Mouse (Mus musculus): ENCODE data around the gene A2ml1. TPM values are rescaled to one million over a fixed set of nuclear protein-coding genes. Genes with fewer than 3 reads are reported as not detected.

A2ml1 gene
- 1 to 10 TPM in 1 of 2 experiments, under 1 TPM in 1; 0.39 to 2.5 TPM for polyA plus RNA-seq (2017; shearing (Covaris generic))

GRCm38 (mm10) chr6:128581508-128581907 is at the start of gene A2ml1:
TSS of gene A2ml1 (minus strand) at chr6:128581608.

DNA sequence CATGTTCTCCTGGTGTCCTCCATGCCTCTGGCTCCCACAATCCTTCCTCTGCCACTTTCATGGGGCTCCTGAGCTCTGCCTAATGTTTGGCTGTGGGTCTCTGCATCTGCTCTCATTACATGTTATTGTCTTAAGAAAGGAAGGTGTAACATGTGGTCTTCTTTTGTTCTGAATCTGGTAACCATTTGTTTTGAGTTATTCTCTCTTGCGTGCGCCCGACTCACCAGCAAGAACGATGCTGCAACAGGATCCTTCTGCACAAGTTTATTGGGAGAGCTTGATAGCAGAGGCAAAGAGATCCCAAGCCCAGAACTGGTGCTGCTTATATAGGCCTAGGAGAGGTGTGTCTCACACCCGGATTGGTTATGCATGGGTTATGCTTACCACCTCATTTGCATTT is 42.0 kb upstream of the A2ml1 start, which contains the start of gene Klrb1a:
Klrb1a (minus strand) TSS at position 101 of the 400 bp plus-strand sequence.

DNA sequence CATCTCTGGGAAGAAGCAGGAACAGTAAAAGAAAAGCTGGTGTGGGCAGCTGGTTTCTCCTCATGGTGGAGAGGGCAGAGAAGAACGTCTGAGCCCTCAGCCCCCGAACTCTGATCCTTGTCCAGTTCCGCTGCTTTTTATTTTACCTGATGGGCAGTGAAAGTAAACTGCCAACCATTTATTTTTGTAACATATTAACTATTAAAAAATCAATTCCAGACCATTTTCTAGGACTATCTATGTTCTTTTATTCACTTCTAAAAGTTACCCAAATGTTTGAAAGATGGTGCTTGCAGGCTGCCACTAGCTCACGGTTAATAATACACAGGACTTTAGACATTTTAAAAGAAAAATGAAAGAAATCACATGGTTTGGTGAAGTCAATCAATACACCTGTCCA is 54.8 kb downstream of the A2ml1 start, which contains the start of gene Pzp:
Pzp (minus strand) TSS at position 120 of the 400 bp plus-strand sequence.

Other genes starting within 250 kb of the A2ml1 start
- gene Tulp3, start 225.8 kb downstream of the A2ml1 start, polyA plus RNA-seq (2017; shearing (Covaris generic)): 1 to 10 TPM; 1.9 to 3.0 TPM
- 10 to 100 TPM; 42.4 to 48.2 TPM for gene Rhno1, start 218.7 kb downstream of the A2ml1 start, polyA plus RNA-seq (2017; shearing (Covaris generic))
- 1 to 10 TPM; 3.2 to 3.4 TPM for gene Foxm1, start 218.6 kb downstream of the A2ml1 start, polyA plus RNA-seq (2017; shearing (Covaris generic))
- gene Tex52, start 206.2 kb downstream of the A2ml1 start, polyA plus RNA-seq (2017; shearing (Covaris generic)): under 1 TPM in 1 of 2 experiments, not detected in 1; 0.27 TPM
- gene Gm44596, start 206.1 kb downstream of the A2ml1 start, polyA plus RNA-seq (2017; shearing (Covaris generic)): not detected
- 1 to 10 TPM; 1.1 to 2.8 TPM for gene Nrip2, start 182.3 kb downstream of the A2ml1 start, polyA plus RNA-seq (2017; shearing (Covaris generic))
- 10 to 100 TPM; 28.4 to 36.8 TPM for gene Itfg2, start 156.7 kb downstream of the A2ml1 start, polyA plus RNA-seq (2017; shearing (Covaris generic))
- 100 to 1,000 TPM; 150 to 196 TPM for gene Fkbp4, start 142.9 kb downstream of the A2ml1 start, polyA plus RNA-seq (2017; shearing (Covaris generic))
- gene Pzp, start 54.9 kb downstream of the A2ml1 start, polyA plus RNA-seq (2017; shearing (Covaris generic)): under 1 TPM; 0.37 to 0.70 TPM
- gene Klrb1a, start 41.9 kb upstream of the A2ml1 start, polyA plus RNA-seq (2017; shearing (Covaris generic)): under 1 TPM in 1 of 2 experiments, not detected in 1; 0.49 TPM
- gene Clec2h, start 80.8 kb upstream of the A2ml1 start, polyA plus RNA-seq (2017; shearing (Covaris generic)): under 1 TPM in 1 of 2 experiments, not detected in 1; 0.49 TPM
- under 1 TPM; 0.42 to 0.44 TPM for gene Klrb1, start 141.5 kb upstream of the A2ml1 start, polyA plus RNA-seq (2017; shearing (Covaris generic))
- 1 to 10 TPM; 2.3 to 4.6 TPM for gene Klrb1c, start 207.6 kb upstream of the A2ml1 start, polyA plus RNA-seq (2017; shearing (Covaris generic))
- not detected for gene Gm44511, start 244.7 kb upstream of the A2ml1 start, polyA plus RNA-seq (2017; shearing (Covaris generic))
- under 1 TPM; 0.67 to 0.70 TPM for gene Klrb1b, start 244.7 kb upstream of the A2ml1 start, polyA plus RNA-seq (2017; shearing (Covaris generic))